Mouse (Mus musculus): ENCODE data around the gene Nat10. TPM values are rescaled to one million over a fixed set of nuclear protein-coding genes. Genes with fewer than 3 reads are reported as not detected.
A peak's percentile ranks its signal among the peaks of the same experiment; 100 is the strongest.

Nat10 gene
- polyA plus RNA-seq, 1 experiment from 2014 or later: 26.7 TPM

GRCm38 (mm10) chr2:103731423-103731822, 29.6 kb downstream of the Nat10 start:
- ATAC-seq (ENCODE audit: insufficient read depth, low FRiP score, low TSS enrichment) (no peak), DNase-seq (ENCODE audit: low spot score) (no peak)
- H3K4me2 ChIP-seq (ENCODE audit: low read depth): no peak overlapping the region
- peaks cover 5% of the 10 kb centered on the region for H3K36me3 ChIP-seq (ENCODE audit: control insufficient read depth, insufficient read depth, low read length)
- H3K4me1 ChIP-seq (ENCODE audit: control insufficient read depth, insufficient read depth, low read length): no peaks in the 10 kb centered on the region
- no peak overlapping the region for H3K4me3 ChIP-seq (ENCODE audit: low read depth, low read length)
- H3K9ac ChIP-seq (ENCODE audit: low read length): no peak overlapping the region
- H3K27me3 ChIP-seq (ENCODE audit: control insufficient read depth, insufficient read depth, low read length): no peaks in the 10 kb centered on the region
- no peaks in the 10 kb centered on the region for H3K9me3 ChIP-seq (ENCODE audit: control insufficient read depth, low read length)
- H3K27ac ChIP-seq (ENCODE audit: low read depth, low read length): no peak overlapping the region
- WGBS: 97% methylated on average over 6 of the region's 6 CpGs

- H3K9ac ChIP-seq (ENCODE audit: low read length): no peak overlapping the region
- H3K27ac ChIP-seq (ENCODE audit: low read depth, low read length): no peak overlapping the region
- no peaks in the 10 kb centered on the region for H3K4me1 ChIP-seq (ENCODE audit: control insufficient read depth, insufficient read depth, low read length)
- H3K36me3 ChIP-seq (ENCODE audit: control insufficient read depth, insufficient read depth, low read length): peaks cover 5% of the 10 kb centered on the region
- WGBS: 90% methylated on average over 8 of the region's 8 CpGs
- H3K4me3 ChIP-seq (ENCODE audit: low read depth, low read length): no peak overlapping the region
- no peaks in the 10 kb centered on the region for H3K9me3 ChIP-seq (ENCODE audit: control insufficient read depth, low read length)
- DNase-seq (ENCODE audit: low spot score) (no peak), ATAC-seq (ENCODE audit: insufficient read depth, low FRiP score, low TSS enrichment) (no peak)
- H3K4me2 ChIP-seq (ENCODE audit: low read depth): no peak overlapping the region
- no peaks in the 10 kb centered on the region for H3K27me3 ChIP-seq (ENCODE audit: control insufficient read depth, insufficient read depth, low read length)
Measured at GRCm38 (mm10) chr2:103730999-103731398, 30.1 kb downstream of the Nat10 start.

- Histone ChIP-seq H3K4me2 (ENCODE audit: low read depth) (no peak overlapping the region), H3K9me3 (ENCODE audit: control insufficient read depth, low read length) (no peaks in the 10 kb centered on the region), H3K27ac (ENCODE audit: low read depth, low read length) (no peak overlapping the region), H3K36me3 (ENCODE audit: control insufficient read depth, insufficient read depth, low read length) (peaks cover 7% of the 10 kb centered on the region), H3K4me3 (ENCODE audit: low read depth, low read length) (no peak overlapping the region), H3K27me3 (ENCODE audit: control insufficient read depth, insufficient read depth, low read length) (no peaks in the 10 kb centered on the region), H3K9ac (ENCODE audit: low read length) (no peak overlapping the region), H3K4me1 (ENCODE audit: control insufficient read depth, insufficient read depth, low read length) (no peaks in the 10 kb centered on the region)
- 88% methylated on average over 12 of the region's 12 CpGs for WGBS
- ATAC-seq (ENCODE audit: insufficient read depth, low FRiP score, low TSS enrichment) (no peak), DNase-seq (ENCODE audit: low spot score) (no peak)
Measured at GRCm38 (mm10) chr2:103728027-103728540, 33.0 kb downstream of the Nat10 start.

- Histone ChIP-seq H3K9me3 (ENCODE audit: control insufficient read depth, low read length) (no peaks in the 10 kb centered on the region), H3K9ac (ENCODE audit: low read length) (no peak overlapping the region), H3K4me3 (ENCODE audit: low read depth, low read length) (no peak overlapping the region), H3K4me1 (ENCODE audit: control insufficient read depth, insufficient read depth, low read length) (no peaks in the 10 kb centered on the region), H3K36me3 (ENCODE audit: control insufficient read depth, insufficient read depth, low read length) (peaks cover 7% of the 10 kb centered on the region), H3K4me2 (ENCODE audit: low read depth) (no peak overlapping the region), H3K27ac (ENCODE audit: low read depth, low read length) (no peak overlapping the region), H3K27me3 (ENCODE audit: control insufficient read depth, insufficient read depth, low read length) (no peaks in the 10 kb centered on the region)
- ATAC-seq (ENCODE audit: insufficient read depth, low FRiP score, low TSS enrichment) (no peak), DNase-seq (ENCODE audit: low spot score) (no peak)
- 78% methylated on average over 2 of the region's 2 CpGs for WGBS
Measured at GRCm38 (mm10) chr2:103724521-103724920, 36.5 kb downstream of the Nat10 start.

GRCm38 (mm10) chr2:103719292-103719646, 41.8 kb downstream of the Nat10 start:
- 96% methylated on average over 7 of the region's 7 CpGs for WGBS
- peaks cover 8% of the 10 kb centered on the region for H3K36me3 ChIP-seq (ENCODE audit: control insufficient read depth, insufficient read depth, low read length)
- H3K4me2 ChIP-seq (ENCODE audit: low read depth): no peak overlapping the region
- ATAC-seq (ENCODE audit: insufficient read depth, low FRiP score, low TSS enrichment): peak; percentile 46; the same call in 1 of the 2 replicates
- no peaks in the 10 kb centered on the region for H3K27me3 ChIP-seq (ENCODE audit: control insufficient read depth, insufficient read depth, low read length)
- H3K9me3 ChIP-seq (ENCODE audit: control insufficient read depth, low read length): no peaks in the 10 kb centered on the region
- H3K9ac ChIP-seq (ENCODE audit: low read length): no peak overlapping the region
- no peak for DNase-seq (ENCODE audit: low spot score)
- no peak overlapping the region for H3K27ac ChIP-seq (ENCODE audit: low read depth, low read length)
- no peak overlapping the region for H3K4me3 ChIP-seq (ENCODE audit: low read depth, low read length)
- H3K4me1 ChIP-seq (ENCODE audit: control insufficient read depth, insufficient read depth, low read length): no peaks in the 10 kb centered on the region

- H3K4me3 ChIP-seq (ENCODE audit: low read depth, low read length): no peak overlapping the region
- peaks cover 6% of the 10 kb centered on the region for H3K36me3 ChIP-seq (ENCODE audit: control insufficient read depth, insufficient read depth, low read length)
- no peaks in the 10 kb centered on the region for H3K4me1 ChIP-seq (ENCODE audit: control insufficient read depth, insufficient read depth, low read length)
- no peak overlapping the region for H3K9ac ChIP-seq (ENCODE audit: low read length)
- H3K27me3 ChIP-seq (ENCODE audit: control insufficient read depth, insufficient read depth, low read length): no peaks in the 10 kb centered on the region
- H3K27ac ChIP-seq (ENCODE audit: low read depth, low read length): no peak overlapping the region
- 65% methylated on average over 8 of the region's 8 CpGs for WGBS
- peak; percentile 83 for DNase-seq (ENCODE audit: low spot score)
- peak; percentile 61; the same call in 1 of the 2 replicates for ATAC-seq (ENCODE audit: insufficient read depth, low FRiP score, low TSS enrichment)
- H3K9me3 ChIP-seq (ENCODE audit: control insufficient read depth, low read length): no peaks in the 10 kb centered on the region
- H3K4me2 ChIP-seq (ENCODE audit: low read depth): no peak overlapping the region
Measured at GRCm38 (mm10) chr2:103718594-103719291, 42.3 kb downstream of the Nat10 start.

- Histone ChIP-seq H3K4me1 (ENCODE audit: control insufficient read depth, insufficient read depth, low read length) (no peaks in the 10 kb centered on the region), H3K27me3 (ENCODE audit: control insufficient read depth, insufficient read depth, low read length) (no peaks in the 10 kb centered on the region), H3K4me3 (ENCODE audit: low read depth, low read length) (no peak overlapping the region), H3K9ac (ENCODE audit: low read length) (no peak overlapping the region), H3K4me2 (ENCODE audit: low read depth) (no peak overlapping the region), H3K27ac (ENCODE audit: low read depth, low read length) (no peak overlapping the region), H3K9me3 (ENCODE audit: control insufficient read depth, low read length) (no peaks in the 10 kb centered on the region), H3K36me3 (ENCODE audit: control insufficient read depth, insufficient read depth, low read length) (peaks cover 7% of the 10 kb centered on the region)
- WGBS: 70% methylated on average over 4 of the region's 4 CpGs
- no peak for DNase-seq (ENCODE audit: low spot score)
- no peak for ATAC-seq (ENCODE audit: insufficient read depth, low FRiP score, low TSS enrichment)
Measured at GRCm38 (mm10) chr2:103714412-103714811, 46.7 kb downstream of the Nat10 start.

GRCm38 (mm10) chr2:103713831-103714230, 47.2 kb downstream of the Nat10 start:
- Histone ChIP-seq H3K4me2 (ENCODE audit: low read depth) (no peak overlapping the region), H3K4me3 (ENCODE audit: low read depth, low read length) (no peak overlapping the region), H3K36me3 (ENCODE audit: control insufficient read depth, insufficient read depth, low read length) (peaks cover 7% of the 10 kb centered on the region), H3K27ac (ENCODE audit: low read depth, low read length) (no peak overlapping the region), H3K27me3 (ENCODE audit: control insufficient read depth, insufficient read depth, low read length) (no peaks in the 10 kb centered on the region), H3K9ac (ENCODE audit: low read length) (no peak overlapping the region), H3K4me1 (ENCODE audit: control insufficient read depth, insufficient read depth, low read length) (no peaks in the 10 kb centered on the region), H3K9me3 (ENCODE audit: control insufficient read depth, low read length) (no peaks in the 10 kb centered on the region)
- 87% methylated on average over 7 of the region's 7 CpGs for WGBS
- no peak for DNase-seq (ENCODE audit: low spot score)
- ATAC-seq (ENCODE audit: insufficient read depth, low FRiP score, low TSS enrichment): no peak

- H3K4me3 ChIP-seq (ENCODE audit: low read depth, low read length): no peak overlapping the region
- no peak for DNase-seq (ENCODE audit: low spot score)
- no peak overlapping the region for H3K27ac ChIP-seq (ENCODE audit: low read depth, low read length)
- H3K9ac ChIP-seq (ENCODE audit: low read length): no peak overlapping the region
- no peak overlapping the region for H3K4me2 ChIP-seq (ENCODE audit: low read depth)
- H3K27me3 ChIP-seq (ENCODE audit: control insufficient read depth, insufficient read depth, low read length): no peaks in the 10 kb centered on the region
- H3K9me3 ChIP-seq (ENCODE audit: control insufficient read depth, low read length): no peaks in the 10 kb centered on the region
- peaks cover 5% of the 10 kb centered on the region for H3K36me3 ChIP-seq (ENCODE audit: control insufficient read depth, insufficient read depth, low read length)
- ATAC-seq (ENCODE audit: insufficient read depth, low FRiP score, low TSS enrichment): no peak
- H3K4me1 ChIP-seq (ENCODE audit: control insufficient read depth, insufficient read depth, low read length): no peaks in the 10 kb centered on the region
- 95% methylated on average over 7 of the region's 7 CpGs for WGBS
Measured at GRCm38 (mm10) chr2:103710849-103711248, 50.2 kb downstream of the Nat10 start.

All from neural tube, embryonic 11.5 days (tissue).